Mouse (Mus musculus): Measurements from ENCODE around the gene Rere. TPM values are rescaled to one million over a fixed set of nuclear protein-coding genes. Genes with fewer than 3 reads are reported as not detected.
A peak's percentile ranks its signal among the peaks of the same experiment; 100 is the strongest.

Rere gene
- polyA plus RNA-seq, 1 experiment from 2014 or later: 44.4 TPM

GRCm38 (mm10) chr4:150518826-150519225 lies 237.4 kb downstream of the Rere start:
- 98% methylated on average over 5 of the region's 5 CpGs for WGBS
- ATAC-seq (ENCODE audit: low FRiP score): no peak
- no peaks in the 10 kb centered on the region for H3K27me3 ChIP-seq (ENCODE audit: control insufficient read depth, insufficient read depth, low read length)
- no peak for DNase-seq (ENCODE audit: low spot score)
- H3K9ac ChIP-seq: no peak overlapping the region
- H3K4me3 ChIP-seq (replicated peaks; ENCODE audit: low read length): no peak overlapping the region
- H3K36me3 ChIP-seq (replicated peaks; ENCODE audit: control insufficient read depth, insufficient read depth): no peaks in the 10 kb centered on the region; the same call in 1 of the 2 replicates
- H3K9me3 ChIP-seq (ENCODE audit: control insufficient read depth, low read length): no peaks in the 10 kb centered on the region
- H3K27ac ChIP-seq: no peak overlapping the region
- no peaks in the 10 kb centered on the region; the same call in 1 of the 2 replicates for H3K4me1 ChIP-seq (replicated peaks; ENCODE audit: control insufficient read depth, insufficient read depth, low read length)
- H3K4me2 ChIP-seq (replicated peaks): no peak overlapping the region

GRCm38 (mm10) chr4:150520069-150520468 lies 238.6 kb downstream of the Rere start:
- no peaks in the 10 kb centered on the region for H3K9me3 ChIP-seq (ENCODE audit: control insufficient read depth, low read length)
- no peak overlapping the region for H3K4me2 ChIP-seq (replicated peaks)
- no peak overlapping the region for H3K27ac ChIP-seq
- ATAC-seq (ENCODE audit: low FRiP score) (no peak), DNase-seq (ENCODE audit: low spot score) (no peak)
- WGBS: 90% methylated on average over 1 of the region's 1 CpGs
- H3K4me1 ChIP-seq (replicated peaks; ENCODE audit: control insufficient read depth, insufficient read depth, low read length): no peaks in the 10 kb centered on the region; the same call in 1 of the 2 replicates
- no peaks in the 10 kb centered on the region for H3K27me3 ChIP-seq (ENCODE audit: control insufficient read depth, insufficient read depth, low read length)
- no peak overlapping the region for H3K4me3 ChIP-seq (replicated peaks; ENCODE audit: low read length)
- H3K9ac ChIP-seq: no peak overlapping the region
- no peaks in the 10 kb centered on the region; the same call in 1 of the 2 replicates for H3K36me3 ChIP-seq (replicated peaks; ENCODE audit: control insufficient read depth, insufficient read depth)

- H3K36me3 ChIP-seq (replicated peaks; ENCODE audit: control insufficient read depth, insufficient read depth): peaks cover 3% of the 10 kb centered on the region; the same call in 1 of the 2 replicates
- DNase-seq (ENCODE audit: low spot score): no peak
- H3K9me3 ChIP-seq (ENCODE audit: control insufficient read depth, low read length): no peaks in the 10 kb centered on the region
- H3K9ac ChIP-seq: no peak overlapping the region
- 61% methylated on average over 5 of the region's 5 CpGs for WGBS
- H3K4me1 ChIP-seq (replicated peaks; ENCODE audit: control insufficient read depth, insufficient read depth, low read length): peaks cover 14% of the 10 kb centered on the region
- H3K27me3 ChIP-seq (ENCODE audit: control insufficient read depth, insufficient read depth, low read length): no peaks in the 10 kb centered on the region
- no peak overlapping the region for H3K4me3 ChIP-seq (replicated peaks; ENCODE audit: low read length)
- no peak overlapping the region for H3K27ac ChIP-seq
- H3K4me2 ChIP-seq (replicated peaks): no peak overlapping the region
- no peak for ATAC-seq (ENCODE audit: low FRiP score)
These were observed 241.0 kb downstream of the Rere start for GRCm38 (mm10) chr4:150522425-150522824.

- H3K27me3 ChIP-seq (ENCODE audit: control insufficient read depth, insufficient read depth, low read length): no peaks in the 10 kb centered on the region
- H3K36me3 ChIP-seq (replicated peaks; ENCODE audit: control insufficient read depth, insufficient read depth): peaks cover 6% of the 10 kb centered on the region; the same call in 1 of the 2 replicates
- DNase-seq (ENCODE audit: low spot score): no peak
- H3K9ac ChIP-seq: no peak overlapping the region
- peaks cover 14% of the 10 kb centered on the region for H3K4me1 ChIP-seq (replicated peaks; ENCODE audit: control insufficient read depth, insufficient read depth, low read length)
- peak overlapping the region; percentile 23; the same call in 1 of the 2 replicates for H3K27ac ChIP-seq
- ATAC-seq (ENCODE audit: low FRiP score): no peak
- no peak overlapping the region for H3K4me3 ChIP-seq (replicated peaks; ENCODE audit: low read length)
- no peaks in the 10 kb centered on the region for H3K9me3 ChIP-seq (ENCODE audit: control insufficient read depth, low read length)
- no peak overlapping the region for H3K4me2 ChIP-seq (replicated peaks)
These were observed 241.9 kb downstream of the Rere start for GRCm38 (mm10) chr4:150523351-150523750.

- Histone ChIP-seq H3K27ac (peak overlapping the region; percentile 51), H3K9ac (0 out of 2 replicates have a peak overlapping the region, but pooled peaks have one; percentile 20), H3K9me3 (ENCODE audit: control insufficient read depth, low read length) (no peaks in the 10 kb centered on the region), H3K4me3 (replicated peaks; ENCODE audit: low read length) (no peak overlapping the region), H3K4me2 (replicated peaks) (no peak overlapping the region), H3K36me3 (replicated peaks; ENCODE audit: control insufficient read depth, insufficient read depth) (peaks cover 17% of the 10 kb centered on the region; the same call in 1 of the 2 replicates), H3K4me1 (replicated peaks; ENCODE audit: control insufficient read depth, insufficient read depth, low read length) (peaks cover 18% of the 10 kb centered on the region), H3K27me3 (ENCODE audit: control insufficient read depth, insufficient read depth, low read length) (no peaks in the 10 kb centered on the region)
- DNase-seq (ENCODE audit: low spot score) (no peak), ATAC-seq (ENCODE audit: low FRiP score) (no peak)
- 60% methylated on average over 1 of the region's 1 CpGs for WGBS
These were observed 244.8 kb downstream of the Rere start for GRCm38 (mm10) chr4:150526269-150526668.

- ATAC-seq (ENCODE audit: low FRiP score): no peak
- H3K4me3 ChIP-seq (replicated peaks; ENCODE audit: low read length): no peak overlapping the region
- H3K4me1 ChIP-seq (replicated peaks; ENCODE audit: control insufficient read depth, insufficient read depth, low read length): peaks cover 18% of the 10 kb centered on the region
- WGBS: 95% methylated on average over 1 of the region's 1 CpGs
- peaks cover 17% of the 10 kb centered on the region; the same call in 1 of the 2 replicates for H3K36me3 ChIP-seq (replicated peaks; ENCODE audit: control insufficient read depth, insufficient read depth)
- no peak overlapping the region for H3K9ac ChIP-seq
- H3K4me2 ChIP-seq (replicated peaks): no peak overlapping the region
- H3K27me3 ChIP-seq (ENCODE audit: control insufficient read depth, insufficient read depth, low read length): no peaks in the 10 kb centered on the region
- no peak overlapping the region for H3K27ac ChIP-seq
- DNase-seq (ENCODE audit: low spot score): no peak
- no peaks in the 10 kb centered on the region for H3K9me3 ChIP-seq (ENCODE audit: control insufficient read depth, low read length)
These were observed 247.0 kb downstream of the Rere start for GRCm38 (mm10) chr4:150528426-150528825.

- ATAC-seq (ENCODE audit: low FRiP score) (no peak), DNase-seq (ENCODE audit: low spot score) (no peak)
- Histone ChIP-seq H3K27me3 (ENCODE audit: control insufficient read depth, insufficient read depth, low read length) (no peaks in the 10 kb centered on the region), H3K4me1 (replicated peaks; ENCODE audit: control insufficient read depth, insufficient read depth, low read length) (peaks cover 18% of the 10 kb centered on the region), H3K4me2 (replicated peaks) (no peak overlapping the region), H3K27ac (no peak overlapping the region), H3K4me3 (replicated peaks; ENCODE audit: low read length) (no peak overlapping the region), H3K9ac (no peak overlapping the region), H3K9me3 (ENCODE audit: control insufficient read depth, low read length) (no peaks in the 10 kb centered on the region), H3K36me3 (replicated peaks; ENCODE audit: control insufficient read depth, insufficient read depth) (peaks cover 17% of the 10 kb centered on the region; the same call in 1 of the 2 replicates)
- WGBS: 82% methylated on average over 5 of the region's 5 CpGs
These were observed 247.4 kb downstream of the Rere start for GRCm38 (mm10) chr4:150528846-150529245.

GRCm38 (mm10) chr4:150531869-150532268 lies 250.4 kb downstream of the Rere start:
- H3K4me1 ChIP-seq (replicated peaks; ENCODE audit: control insufficient read depth, insufficient read depth, low read length): peaks cover 13% of the 10 kb centered on the region
- no peak overlapping the region for H3K4me3 ChIP-seq (replicated peaks; ENCODE audit: low read length)
- no peak for DNase-seq (ENCODE audit: low spot score)
- no peaks in the 10 kb centered on the region for H3K27me3 ChIP-seq (ENCODE audit: control insufficient read depth, insufficient read depth, low read length)
- no peak overlapping the region for H3K27ac ChIP-seq
- no peak overlapping the region for H3K4me2 ChIP-seq (replicated peaks)
- WGBS: 70% methylated on average over 7 of the region's 7 CpGs
- H3K9ac ChIP-seq: no peak overlapping the region
- peaks cover 32% of the 10 kb centered on the region for H3K36me3 ChIP-seq (replicated peaks; ENCODE audit: control insufficient read depth, insufficient read depth)
- ATAC-seq (ENCODE audit: low FRiP score): no peak
- no peaks in the 10 kb centered on the region for H3K9me3 ChIP-seq (ENCODE audit: control insufficient read depth, low read length)

- H3K9me3 ChIP-seq (ENCODE audit: control insufficient read depth, low read length): no peaks in the 10 kb centered on the region
- H3K4me3 ChIP-seq (replicated peaks; ENCODE audit: low read length): no peak overlapping the region
- no peaks in the 10 kb centered on the region for H3K27me3 ChIP-seq (ENCODE audit: control insufficient read depth, insufficient read depth, low read length)
- ATAC-seq (ENCODE audit: low FRiP score): no peak
- no peak overlapping the region for H3K9ac ChIP-seq
- peaks cover 11% of the 10 kb centered on the region; the same call in 1 of the 2 replicates for H3K4me1 ChIP-seq (replicated peaks; ENCODE audit: control insufficient read depth, insufficient read depth, low read length)
- WGBS: 77% methylated on average over 3 of the region's 3 CpGs
- peaks cover 21% of the 10 kb centered on the region for H3K36me3 ChIP-seq (replicated peaks; ENCODE audit: control insufficient read depth, insufficient read depth)
- no peak overlapping the region for H3K4me2 ChIP-seq (replicated peaks)
- no peak overlapping the region for H3K27ac ChIP-seq
- DNase-seq (ENCODE audit: low spot score): no peak
These were observed 255.5 kb downstream of the Rere start for GRCm38 (mm10) chr4:150536821-150537510.
